Mouse (Mus musculus): ENCODE data around the gene Pex5. TPM values are rescaled to one million over a fixed set of nuclear protein-coding genes. Genes with fewer than 3 reads are reported as not detected.

Gene Pex5
- total RNA-seq, 1 experiment, result 35.7 TPM

- DNase-seq (ENCODE audit: low read depth, low spot score), result peak; percentile 20
- TF ChIP-seq CHD2 (IDR thresholded peaks at IDR 0.05; ENCODE audit: low read depth, low read length) (no peak), HCFC1 (IDR thresholded peaks at IDR 0.05; ENCODE audit: borderline replicate concordance, insufficient read depth, low read length) (no peak), ZNF384 (IDR thresholded peaks at IDR 0.05; ENCODE audit: low read depth, low read length) (no peak), ZC3H11A (IDR thresholded peaks at IDR 0.05; ENCODE audit: borderline replicate concordance, low read depth, low read length) (no peak), MAFK (IDR thresholded peaks at IDR 0.05; ENCODE audit: insufficient read depth, low read depth, low read length) (no peak)
- Histone ChIP-seq H3K4me3 (ENCODE audit: insufficient read depth in 1 of 2, low read depth in 1 of 2, low read length in 2 of 2, poor library complexity in 1 of 2, severe bottlenecking in 1 of 2) (no peak overlapping the region), H3K27ac (ENCODE audit: insufficient read depth, low read depth, low read length, poor library complexity, severe bottlenecking) (no peak overlapping the region), H3K36me3 (ENCODE audit: control insufficient read depth, insufficient read depth, low read length, poor library complexity, severe bottlenecking) (no peaks in the 10 kb centered on the region), H3K9me3 (ENCODE audit: control insufficient read depth, insufficient read depth, low read depth, low read length) (no peaks in the 10 kb centered on the region), H3K4me1 (ENCODE audit: control insufficient read depth in 2 of 2, insufficient read depth in 2 of 2, low read length in 2 of 2, poor library complexity in 1 of 2) (no peaks in the 10 kb centered on the region), H3K9ac (ENCODE audit: insufficient read depth, low read depth, low read length, poor library complexity, severe bottlenecking) (no peak overlapping the region)
- in situ Hi-C loops (cut with MboI; ENCODE audit: low sequenced_read_pairs in 2 of 2, unreplicated experiment in 2 of 2), result no loop called here
These were observed 54.3 kb downstream of the Pex5 start for GRCm38 (mm10) chr6:124360549-124360948.

- H3K4me1 ChIP-seq (ENCODE audit: control insufficient read depth in 2 of 2, insufficient read depth in 2 of 2, low read length in 2 of 2, poor library complexity in 1 of 2), result no peaks in the 10 kb centered on the region
- no peak overlapping the region for H3K9ac ChIP-seq (ENCODE audit: insufficient read depth, low read depth, low read length, poor library complexity, severe bottlenecking)
- no peak for DNase-seq (ENCODE audit: low read depth, low spot score)
- in situ Hi-C loops (cut with MboI; ENCODE audit: low sequenced_read_pairs in 2 of 2, unreplicated experiment in 2 of 2), result no loop called here
- TF ChIP-seq HCFC1 (IDR thresholded peaks at IDR 0.05; ENCODE audit: borderline replicate concordance, insufficient read depth, low read length), result no peak
- TF ChIP-seq ZNF384 (IDR thresholded peaks at IDR 0.05; ENCODE audit: low read depth, low read length), result no peak
- no peak for TF ChIP-seq ZC3H11A (IDR thresholded peaks at IDR 0.05; ENCODE audit: borderline replicate concordance, low read depth, low read length)
- no peak for TF ChIP-seq MAFK (IDR thresholded peaks at IDR 0.05; ENCODE audit: insufficient read depth, low read depth, low read length)
- no peak for TF ChIP-seq CHD2 (IDR thresholded peaks at IDR 0.05; ENCODE audit: low read depth, low read length)
- no peaks in the 10 kb centered on the region for H3K9me3 ChIP-seq (ENCODE audit: control insufficient read depth, insufficient read depth, low read depth, low read length)
- H3K4me3 ChIP-seq (ENCODE audit: insufficient read depth in 1 of 2, low read depth in 1 of 2, low read length in 2 of 2, poor library complexity in 1 of 2, severe bottlenecking in 1 of 2), result no peak overlapping the region
- no peak overlapping the region for H3K27ac ChIP-seq (ENCODE audit: insufficient read depth, low read depth, low read length, poor library complexity, severe bottlenecking)
- no peaks in the 10 kb centered on the region for H3K36me3 ChIP-seq (ENCODE audit: control insufficient read depth, insufficient read depth, low read length, poor library complexity, severe bottlenecking)
These were observed 55.9 kb downstream of the Pex5 start for GRCm38 (mm10) chr6:124358953-124359352.

GRCm38 (mm10) chr6:124353246-124353645 is 61.6 kb downstream of the Pex5 start:
- Histone ChIP-seq H3K4me1 (ENCODE audit: control insufficient read depth in 2 of 2, insufficient read depth in 2 of 2, low read length in 2 of 2, poor library complexity in 1 of 2) (no peaks in the 10 kb centered on the region), H3K9ac (ENCODE audit: insufficient read depth, low read depth, low read length, poor library complexity, severe bottlenecking) (no peak overlapping the region), H3K36me3 (ENCODE audit: control insufficient read depth, insufficient read depth, low read length, poor library complexity, severe bottlenecking) (no peaks in the 10 kb centered on the region), H3K27ac (ENCODE audit: insufficient read depth, low read depth, low read length, poor library complexity, severe bottlenecking) (no peak overlapping the region), H3K9me3 (ENCODE audit: control insufficient read depth, insufficient read depth, low read depth, low read length) (no peaks in the 10 kb centered on the region), H3K4me3 (ENCODE audit: insufficient read depth in 1 of 2, low read depth in 1 of 2, low read length in 2 of 2, poor library complexity in 1 of 2, severe bottlenecking in 1 of 2) (no peak overlapping the region)
- no peak for DNase-seq (ENCODE audit: low read depth, low spot score)
- TF ChIP-seq HCFC1 (IDR thresholded peaks at IDR 0.05; ENCODE audit: borderline replicate concordance, insufficient read depth, low read length) (no peak), ZC3H11A (IDR thresholded peaks at IDR 0.05; ENCODE audit: borderline replicate concordance, low read depth, low read length) (no peak), CHD2 (IDR thresholded peaks at IDR 0.05; ENCODE audit: low read depth, low read length) (no peak), MAFK (IDR thresholded peaks at IDR 0.05; ENCODE audit: insufficient read depth, low read depth, low read length) (no peak), ZNF384 (IDR thresholded peaks at IDR 0.05; ENCODE audit: low read depth, low read length) (no peak)
- in situ Hi-C loops (cut with MboI; ENCODE audit: low sequenced_read_pairs in 2 of 2, unreplicated experiment in 2 of 2), result no loop called here

Other genes starting within 250 kb of the Pex5 start
- 0.09 and 0.11 TPM in 2 replicates for gene Vmn2r27, start 183.2 kb downstream of the Pex5 start, total RNA-seq (2012; rRNA removed)
- gene Cd163, start 110.4 kb downstream of the Pex5 start, total RNA-seq (2012; rRNA removed), result 0.05 and 0.22 TPM in 2 replicates
- gene Clstn3, start 49.7 kb upstream of the Pex5 start, total RNA-seq (2012; rRNA removed), result 37.0 and 79.2 TPM in 2 replicates
- 1.0 and 2.2 TPM in 2 replicates for gene C1rl, start 78.0 kb upstream of the Pex5 start, total RNA-seq (2012; rRNA removed)
- gene C1ra, start 97.3 kb upstream of the Pex5 start, total RNA-seq (2012; rRNA removed), result 0.26 and 0.31 TPM in 2 replicates
- gene C1s1, start 127.3 kb upstream of the Pex5 start, total RNA-seq (2012; rRNA removed), result 2.6 and 9.2 TPM in 2 replicates
- gene C1rb, start 155.2 kb upstream of the Pex5 start, total RNA-seq (2012; rRNA removed), result 0.26 TPM in 1 of 2 replicates, not detected in the other
- gene C1s2, start 221.0 kb upstream of the Pex5 start, total RNA-seq (2012; rRNA removed), result 0.27 and 0.63 TPM in 2 replicates
- gene Lpcat3, start 248.0 kb upstream of the Pex5 start, total RNA-seq (2012; rRNA removed), result 65.5 and 107 TPM in 2 replicates

Data from ES-E14 (cell line).